Mouse (Mus musculus) stomach, embryonic 16.5 days (tissue): ENCODE results near the gene C130074G19Rik. TPM values are rescaled to one million over a fixed set of nuclear protein-coding genes. Genes with fewer than 3 reads are reported as not detected.
A peak's percentile ranks its signal among the peaks of the same experiment; 100 is the strongest.

Experiments used
- ATAC-seq: fragments of 200-750 bp; cut with Nextera tagmentation; 2 replicates; pipeline ENCODE4 v1.8.0; 2017; ENCODE audit warnings: moderate number of reproducible peaks, moderate TSS enrichment; ENCODE audit not compliant: insufficient read depth, low FRiP score
- H3K27ac ChIP-seq: fragments of 300-500 bp; sonication (generic); 2 replicates; pipeline ENCODE4 v1.5.1; 2014; ENCODE audit warnings: low read length
- H3K27me3 ChIP-seq: fragments of 300-500 bp; sonication (generic); 2 replicates; pipeline ENCODE4 v1.6.1; 2014; ENCODE audit warnings: low read length, control low read depth, mixed read lengths; ENCODE audit not compliant: control insufficient read depth, insufficient read depth
- H3K36me3 ChIP-seq: fragments of 300-500 bp; sonication (generic); 2 replicates; pipeline ENCODE4 v1.6.1; 2014; ENCODE audit warnings: low read length; ENCODE audit not compliant: control insufficient read depth, insufficient read depth
- H3K4me1 ChIP-seq: fragments of 300-500 bp; sonication (generic); 2 replicates; pipeline ENCODE4 v1.6.1; 2014; ENCODE audit warnings: low read length, control low read depth, mixed read lengths; ENCODE audit not compliant: control insufficient read depth, insufficient read depth
- H3K4me2 ChIP-seq: fragments of 300-500 bp; sonication (generic); 2 replicates; pipeline ENCODE4 v1.6.1; 2014; ENCODE audit warnings: low read depth, low read length, mixed read lengths
- H3K4me3 ChIP-seq: fragments of 300-500 bp; sonication (generic); replicated peaks from 2 replicates; pipeline ENCODE4 v1.5.1; 2014; ENCODE audit warnings: mild to moderate bottlenecking, low read length
- H3K9ac ChIP-seq: fragments of 300-500 bp; sonication (generic); 2 replicates; pipeline ENCODE4 v1.6.1; 2014; ENCODE audit warnings: low read length
- H3K9me3 ChIP-seq: fragments of 300-500 bp; sonication (generic); replicated peaks from 2 replicates; pipeline ENCODE4 v1.6.1; 2016; ENCODE audit warnings: low read length, control low read depth; ENCODE audit not compliant: control insufficient read depth
- WGBS: fragments of 180-500 bp; shearing (Covaris S2); extraction: QIAGEN DNeasy Blood & Tissue Kit; methylation state at CpG from one replicate; pipeline ENCODE4 v1.1.7; 2014; 5-methylcytosine and 5-hydroxymethylcytosine counted together
- polyA plus RNA-seq: library from polyadenylated mRNA; unstranded; fragments of >200 nt; fragmentation: Nextera tagmentation; extraction: Ambion mirVana; gene quantifications from 2 replicates; pipeline ENCODE4 v1.2.1, GENCODE M21; 2015

Gene C130074G19Rik
- polyA plus RNA-seq, 1 experiment from 2014 or later, result 2.2 TPM

- H3K4me1 ChIP-seq, result 0 out of 2 replicates have a peak, but pooled peaks cover 8% of the 10 kb centered on the region
- peak; percentile 53 for ATAC-seq
- no peaks in the 10 kb centered on the region for H3K36me3 ChIP-seq
- peak overlapping the region; percentile 40; the same call in 1 of the 2 replicates for H3K4me2 ChIP-seq
- peak overlapping the region; percentile 12; the same call in 1 of the 2 replicates for H3K27ac ChIP-seq
- H3K9ac ChIP-seq, result peak overlapping the region; percentile 5; the same call in 1 of the 2 replicates
- no peaks in the 10 kb centered on the region for H3K27me3 ChIP-seq
- H3K4me3 ChIP-seq, result no peak overlapping the region; the same call in 1 of the 2 replicates
- no peaks in the 10 kb centered on the region for H3K9me3 ChIP-seq
- 19% methylated on average over 5 of the region's 5 CpGs for WGBS
These were observed 29.7 kb downstream of the C130074G19Rik start for GRCm38 (mm10) chr1:184853339-184853738.

GRCm38 (mm10) chr1:184851741-184852618 is 31.0 kb downstream of the C130074G19Rik start:
- H3K4me1 ChIP-seq, result 0 out of 2 replicates have a peak, but pooled peaks cover 8% of the 10 kb centered on the region
- no peaks in the 10 kb centered on the region for H3K9me3 ChIP-seq
- H3K36me3 ChIP-seq, result no peaks in the 10 kb centered on the region
- peak overlapping the region; percentile 13; the same call in 1 of the 2 replicates for H3K4me3 ChIP-seq
- 14% methylated on average over 31 of the region's 31 CpGs for WGBS
- H3K4me2 ChIP-seq, result peak overlapping the region; percentile 50
- ATAC-seq, result peak; percentile 80
- no peaks in the 10 kb centered on the region for H3K27me3 ChIP-seq
- H3K27ac ChIP-seq, result peak overlapping the region; percentile 22; the same call in 1 of the 2 replicates
- peak overlapping the region; percentile 25; the same call in 1 of the 2 replicates for H3K9ac ChIP-seq

GRCm38 (mm10) chr1:184851166-184851565 is 31.9 kb downstream of the C130074G19Rik start:
- H3K9me3 ChIP-seq, result no peaks in the 10 kb centered on the region
- 0 out of 2 replicates have a peak, but pooled peaks cover 8% of the 10 kb centered on the region for H3K4me1 ChIP-seq
- H3K36me3 ChIP-seq, result no peaks in the 10 kb centered on the region
- H3K4me2 ChIP-seq, result no peak overlapping the region
- H3K27me3 ChIP-seq, result no peaks in the 10 kb centered on the region
- no peak overlapping the region for H3K27ac ChIP-seq
- no peak for ATAC-seq
- H3K4me3 ChIP-seq, result no peak overlapping the region
- no peak overlapping the region for H3K9ac ChIP-seq
- WGBS, result 47% methylated on average over 7 of the region's 7 CpGs

- H3K4me3 ChIP-seq, result no peak overlapping the region
- no peak overlapping the region for H3K9ac ChIP-seq
- H3K27me3 ChIP-seq, result no peaks in the 10 kb centered on the region
- peaks cover 14% of the 10 kb centered on the region for H3K4me1 ChIP-seq
- H3K27ac ChIP-seq, result no peak overlapping the region
- H3K9me3 ChIP-seq, result no peaks in the 10 kb centered on the region
- ATAC-seq, result no peak
- peak overlapping the region; percentile 87; the same call in 1 of the 2 replicates for H3K4me2 ChIP-seq
- 45% methylated on average over 3 of the region's 3 CpGs for WGBS
- no peaks in the 10 kb centered on the region for H3K36me3 ChIP-seq
These were observed 36.0 kb downstream of the C130074G19Rik start for GRCm38 (mm10) chr1:184846973-184847372.

DNA sequence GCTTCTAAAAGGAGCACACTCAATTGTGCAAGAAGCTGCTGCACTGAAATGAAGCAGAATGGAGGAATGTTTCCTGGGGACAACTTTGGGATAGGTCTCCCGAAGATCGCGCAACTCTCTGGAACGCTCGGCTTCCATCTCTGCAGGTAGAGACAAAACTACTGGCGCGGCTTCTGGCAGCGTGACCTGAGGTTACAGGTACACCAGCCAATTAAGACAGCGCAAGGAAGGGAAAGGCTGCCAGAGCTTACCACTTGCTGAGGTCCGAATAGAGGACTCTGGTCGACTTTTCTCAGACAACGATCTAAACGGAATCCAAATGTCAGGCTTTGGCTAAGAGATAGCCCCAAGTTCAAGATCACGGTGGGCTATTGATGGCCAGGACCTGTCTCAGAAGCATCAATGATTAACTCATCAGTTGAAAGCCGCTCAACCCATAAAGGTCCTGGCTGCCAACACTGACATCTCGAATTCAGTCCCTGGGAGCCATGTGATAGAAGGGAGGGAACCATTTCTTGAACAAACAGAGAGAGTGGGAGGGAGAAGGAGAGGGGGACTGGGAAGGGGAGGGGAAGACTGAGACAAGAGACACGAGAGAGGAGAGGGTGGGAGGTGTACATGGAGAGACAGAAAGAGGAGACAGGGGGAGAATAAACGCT is 36.8 kb downstream of the C130074G19Rik start, which contains the start of gene Marc2:
Marc2 (minus strand) TSS at position 360 of the 659 bp plus-strand sequence.
- no peaks in the 10 kb centered on the region for H3K9me3 ChIP-seq
- peak within 1 kb of the TSS; percentile 82 for H3K4me3 ChIP-seq
- peak within 1 kb of the TSS; percentile 87 for H3K4me2 ChIP-seq
- H3K9ac ChIP-seq, result peak within 1 kb of the TSS; percentile 90
- H3K27ac ChIP-seq, result peak within 1 kb of the TSS; percentile 89
- H3K27me3 ChIP-seq, result no peaks in the 10 kb centered on the region
- ATAC-seq, result peak; percentile 10; the same call in 1 of the 2 replicates
- H3K36me3 ChIP-seq, result no peaks in the 10 kb centered on the region
- peaks cover 12% of the 10 kb centered on the region for H3K4me1 ChIP-seq
- 4% methylated on average over 18 of the region's 18 CpGs for WGBS

DNA sequence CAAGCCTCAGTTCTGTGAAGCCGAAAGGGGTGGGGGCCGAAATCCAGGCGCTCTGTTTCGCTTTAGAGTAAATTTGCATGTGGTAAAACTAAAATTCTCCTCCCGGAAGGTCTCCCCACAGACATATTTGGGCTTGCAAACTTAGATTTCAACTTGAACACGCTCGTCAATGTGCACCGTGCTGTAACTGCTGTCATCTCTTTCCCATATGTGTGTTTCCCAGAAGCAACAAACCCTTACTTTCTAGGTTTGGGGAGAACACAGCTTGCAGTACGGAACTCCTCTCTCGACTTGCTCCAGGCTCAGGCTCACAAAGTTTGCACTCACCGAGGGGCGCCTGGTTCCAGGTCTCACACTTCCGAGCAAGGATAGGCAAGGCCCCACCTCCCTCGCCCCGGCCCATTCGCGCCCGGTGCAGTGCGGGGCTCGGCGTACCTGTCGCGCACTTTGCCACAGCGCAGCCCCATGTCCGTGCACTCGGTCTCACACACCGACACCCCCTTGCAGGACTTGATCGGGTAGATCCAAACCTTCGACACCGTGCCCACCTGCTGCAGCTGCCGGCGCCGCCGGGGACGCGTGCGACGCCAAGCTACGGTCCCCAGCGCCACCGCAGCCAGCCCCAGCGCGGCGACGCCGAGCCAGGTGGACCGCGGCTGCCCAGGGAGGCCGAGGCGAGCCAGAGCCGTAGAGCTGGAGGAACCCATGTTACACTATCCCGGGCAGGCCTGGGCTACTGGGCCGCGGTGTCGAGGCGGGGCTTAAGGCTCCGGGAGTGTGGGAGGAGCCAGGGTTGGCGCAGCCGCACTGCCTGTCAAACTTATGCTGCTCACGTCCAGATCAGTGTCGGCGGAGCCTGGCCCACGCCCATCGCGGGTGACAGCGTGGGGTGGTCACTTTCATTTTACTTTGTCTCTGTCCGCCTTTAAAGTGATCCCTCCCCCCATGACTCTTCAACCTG is 37.6 kb downstream of the C130074G19Rik start:
- H3K4me3 ChIP-seq, result peak overlapping the region; percentile 82

GRCm38 (mm10) chr1:184844326-184845066 is 38.5 kb downstream of the C130074G19Rik start:
- Histone ChIP-seq H3K9me3 (no peaks in the 10 kb centered on the region), H3K4me1 (peaks cover 12% of the 10 kb centered on the region), H3K4me2 (peak overlapping the region; percentile 87), H3K27me3 (no peaks in the 10 kb centered on the region), H3K36me3 (no peaks in the 10 kb centered on the region; the same call in 1 of the 2 replicates), H3K4me3 (peak overlapping the region; percentile 82), H3K27ac (peak overlapping the region; percentile 89), H3K9ac (peak overlapping the region; percentile 90)
- ATAC-seq, result no peak
- 20% methylated on average over 15 of the region's 15 CpGs for WGBS

More for the DNA sequence above, 37.6 kb downstream of the C130074G19Rik start:
- ATAC-seq, result peak; percentile 99
- Histone ChIP-seq H3K27ac (peak overlapping the region; percentile 89), H3K4me2 (peak overlapping the region; percentile 87), H3K27me3 (no peaks in the 10 kb centered on the region), H3K4me1 (peaks cover 12% of the 10 kb centered on the region), H3K36me3 (no peaks in the 10 kb centered on the region), H3K9ac (peak overlapping the region; percentile 90), H3K9me3 (no peaks in the 10 kb centered on the region)
- WGBS, result under 1% methylated on average over 67 of the region's 67 CpGs
